In genomic region chr8:88631081-88631480, GRCm38 (mm10) we compare ENCODE assay signal across 9 mouse cellular contexts. TPM values are rescaled to one million over a fixed set of nuclear protein-coding genes. Genes with fewer than 3 reads are reported as not detected.
DNase-seq lines count a peak whose midpoint lies in the region; ATAC-seq lines count a peak whose summit lies in the region.
"Had no signal": no experiment of that assay in that cellular context is flagged by ENCODE, and none has a peak within 500 bp of the region (broad histone marks: within the 10 kb centered on the region; RNA-seq: fewer than 3 reads in every experiment).

No protein-coding gene starts in this region.

- H3K9ac ChIP-seq in midbrain, embryonic 14.5 days (replicated peaks; ENCODE audit: low read length) = no peak overlapping the region
- no peak overlapping the region for H3K9ac ChIP-seq in midbrain, embryonic 16.5 days (ENCODE audit: low read depth, low read length)
- H3K9ac ChIP-seq: neural tube, embryonic 13.5 days had no signal

- H3K4me1 ChIP-seq in midbrain, embryonic 14.5 days (ENCODE audit: control insufficient read depth, insufficient read depth, low read length) = peaks cover 6% of the 10 kb centered on the region; the same call in 1 of the 2 replicates
- peaks cover 10% of the 10 kb centered on the region for H3K4me1 ChIP-seq in midbrain, embryonic 16.5 days (ENCODE audit: control insufficient read depth, insufficient read depth, low read length)

- peak; percentile 54 for DNase-seq in cerebellum, adult 9-10 months
- no peak for DNase-seq in cerebellum, adult 11 months
- DNase-seq in midbrain, embryonic 14.5 days = peak; percentile 60
- peak; percentile 60 for DNase-seq in kidney, postnatal 10 days
- DNase-seq in right cerebral cortex, postnatal 10 days (ENCODE audit: low spot score in 2 of 2) = peak; percentile 53 to 65
- DNase-seq in spleen, postnatal 4 days (ENCODE audit: low spot score in 2 of 2) = no peak
- no peak for DNase-seq in gastrocnemius, postnatal 4 days (ENCODE audit: low spot score in 2 of 2)

- no peak for ATAC-seq in midbrain, embryonic 14.5 days (ENCODE audit: low FRiP score, low TSS enrichment)
- ATAC-seq in midbrain, embryonic 16.5 days = no peak

- no peak overlapping the region for H3K4me2 ChIP-seq in midbrain, embryonic 14.5 days (ENCODE audit: low read length)
- no peak overlapping the region for H3K4me2 ChIP-seq in midbrain, embryonic 16.5 days (ENCODE audit: low read length)
- H3K4me2 ChIP-seq: neural tube, embryonic 13.5 days had no signal

- H3K27me3 ChIP-seq in midbrain, embryonic 14.5 days (ENCODE audit: control insufficient read depth, insufficient read depth, low read length) = peaks cover 3% of the 10 kb centered on the region; the same call in 1 of the 2 replicates
- peaks cover 4% of the 10 kb centered on the region; the same call in 1 of the 2 replicates for H3K27me3 ChIP-seq in midbrain, embryonic 16.5 days (ENCODE audit: control insufficient read depth, insufficient read depth, low read depth, low read length)

- no peaks in the 10 kb centered on the region for H3K9me3 ChIP-seq in midbrain, embryonic 14.5 days (ENCODE audit: control insufficient read depth, low read length)
- H3K9me3 ChIP-seq in midbrain, embryonic 16.5 days (replicated peaks; ENCODE audit: control insufficient read depth, low read length, poor library complexity, severe bottlenecking) = no peaks in the 10 kb centered on the region
- H3K9me3 ChIP-seq: neural tube, embryonic 13.5 days had no signal

- H3K27ac ChIP-seq in midbrain, embryonic 14.5 days (replicated peaks; ENCODE audit: low read depth, low read length) = no peak overlapping the region
- H3K27ac ChIP-seq in midbrain, embryonic 16.5 days (ENCODE audit: low read length) = no peak overlapping the region
- H3K27ac ChIP-seq: neural tube, embryonic 13.5 days had no signal

- no peaks in the 10 kb centered on the region for H3K36me3 ChIP-seq in midbrain, embryonic 14.5 days (ENCODE audit: control insufficient read depth, insufficient read depth, low read length)
- no peaks in the 10 kb centered on the region for H3K36me3 ChIP-seq in midbrain, embryonic 16.5 days (ENCODE audit: control insufficient read depth, insufficient read depth, low read length)
- H3K36me3 ChIP-seq: neural tube, embryonic 13.5 days had no signal

- H3K4me3 ChIP-seq in midbrain, embryonic 14.5 days (replicated peaks; ENCODE audit: low read depth, low read length) = no peak overlapping the region
- no peak overlapping the region for H3K4me3 ChIP-seq in midbrain, embryonic 16.5 days (ENCODE audit: low read depth, low read length)
- H3K4me3 ChIP-seq: neural tube, embryonic 13.5 days had no signal

RNA-seq across cellular contexts. Expression of gene Snx20, which starts 4.8 kb away (rescaled TPM):
- polyA plus RNA-seq in midbrain, embryonic 14.5 days (2014; fragmentation: Nextera tagmentation; extraction: Ambion mirVana) = 0.82 and 1.1 TPM in 2 replicates
- polyA plus RNA-seq in midbrain, embryonic 16.5 days (2015; fragmentation: Nextera tagmentation; extraction: Ambion mirVana) = 1.3 and 1.5 TPM in 2 replicates
- total RNA-seq in gastrocnemius, postnatal 4 days (2021) = 1 to 10 TPM; 1.3 to 1.5 TPM

RNA-seq across cellular contexts. Expression of gene Nod2, which starts 16.0 kb away (rescaled TPM):
- 0.07 TPM in 2 replicates for polyA plus RNA-seq in midbrain, embryonic 14.5 days (2014; fragmentation: Nextera tagmentation; extraction: Ambion mirVana)
- polyA plus RNA-seq in midbrain, embryonic 16.5 days (2015; fragmentation: Nextera tagmentation; extraction: Ambion mirVana) = 0.12 and 0.19 TPM in 2 replicates
- 1 to 10 TPM; 1.3 TPM for total RNA-seq in gastrocnemius, postnatal 4 days (2021)
- polyA plus RNA-seq: neural tube, embryonic 13.5 days had no signal

Comparison
In these comparisons a context has a peak if more than half of its experiments do, and no peak if none do; other contexts are left out.
1. DNase-seq: peak in cerebellum, adult 9-10 months (single experiment), midbrain, embryonic 14.5 days (single experiment), kidney, postnatal 10 days (single experiment) and right cerebral cortex, postnatal 10 days (2 of 2); none in cerebellum, adult 11 months (single experiment), spleen, postnatal 4 days (0 of 2) and gastrocnemius, postnatal 4 days (0 of 2).